Mouse (Mus musculus) midbrain, embryonic 11.5 days (tissue): ENCODE measurements around the gene Ptpn11. TPM values are rescaled to one million over a fixed set of nuclear protein-coding genes. Genes with fewer than 3 reads are reported as not detected.
"Not testable (repeated sequence)": the region's sequence is repeated elsewhere in the genome, so short reads cannot be mapped to it uniquely, and the experiment has no call there.

Experiments
- ATAC-seq: fragments of 200-750 bp; cut with Nextera tagmentation; 2 replicates; pipeline ENCODE4 v1.8.0; 2017; ENCODE audit warnings: moderate TSS enrichment, moderate library complexity; ENCODE audit not compliant: low FRiP score
- DNase-seq: peaks from one replicate; pipeline ENCODE4 v3.0.0; 2015; ENCODE audit warnings: low spot score; ENCODE audit errors: missing footprints
- H3K27ac ChIP-seq: fragments of 300-500 bp; sonication (generic); 2 replicates; pipeline ENCODE4 v1.5.1; 2014; ENCODE audit warnings: low read depth, low read length
- H3K27me3 ChIP-seq: fragments of 300-500 bp; sonication (generic); 2 replicates; pipeline ENCODE4 v1.6.1; 2014; ENCODE audit warnings: mild to moderate bottlenecking, low read length, moderate library complexity, mixed read lengths; ENCODE audit not compliant: control insufficient read depth, insufficient read depth
- H3K36me3 ChIP-seq: fragments of 300-500 bp; sonication (generic); 2 replicates; pipeline ENCODE4 v1.6.1; 2014; ENCODE audit warnings: mild to moderate bottlenecking, low read length, moderate library complexity, mixed read lengths; ENCODE audit not compliant: control insufficient read depth, insufficient read depth
- H3K4me1 ChIP-seq: fragments of 300-500 bp; sonication (generic); 2 replicates; pipeline ENCODE4 v1.6.1; 2014; ENCODE audit warnings: low read length; ENCODE audit not compliant: control insufficient read depth, insufficient read depth
- H3K4me2 ChIP-seq: fragments of 300-500 bp; sonication (generic); 2 replicates; pipeline ENCODE4 v1.6.1; 2014; ENCODE audit warnings: mild to moderate bottlenecking, moderate library complexity
- H3K4me3 ChIP-seq: fragments of 300-500 bp; sonication (generic); 2 replicates; pipeline ENCODE4 v1.5.1; 2014; ENCODE audit warnings: low read depth, low read length
- H3K9ac ChIP-seq: fragments of 300-500 bp; sonication (generic); 2 replicates; pipeline ENCODE4 v1.6.1; 2014; ENCODE audit warnings: low read length
- H3K9me3 ChIP-seq: fragments of 300-500 bp; sonication (generic); 2 replicates; pipeline ENCODE4 v1.6.1; 2016; ENCODE audit warnings: low read length; ENCODE audit not compliant: control insufficient read depth
- WGBS: fragments of 180-500 bp; shearing (Covaris S2); extraction: QIAGEN DNeasy Blood & Tissue Kit; methylation state at CpG from one replicate; pipeline ENCODE4 v1.1.7; 2014; 5-methylcytosine and 5-hydroxymethylcytosine counted together
- polyA plus RNA-seq: library from polyadenylated mRNA; unstranded; fragments of >200 nt; fragmentation: Nextera tagmentation; extraction: Ambion mirVana; gene quantifications from 2 replicates; pipeline ENCODE4 v1.2.1, GENCODE M21; 2014

The Ptpn11 gene
- polyA plus RNA-seq, 1 experiment from 2014 or later: 25.2 TPM

- Histone ChIP-seq H3K9me3 (no peaks in the 10 kb centered on the region), H3K4me2 (no peak overlapping the region), H3K27me3 (no peaks in the 10 kb centered on the region), H3K4me1 (peaks cover 2% of the 10 kb centered on the region; the same call in 1 of the 2 replicates), H3K27ac (no peak overlapping the region), H3K36me3 (peaks cover 2% of the 10 kb centered on the region; the same call in 1 of the 2 replicates), H3K9ac (no peak overlapping the region), H3K4me3 (no peak overlapping the region)
- no peak for DNase-seq
- ATAC-seq: no peak
- 89% methylated on average over 4 of the region's 4 CpGs for WGBS
Observed at GRCm38 (mm10) chr5:121226845-121227244, 35.6 kb upstream of the Ptpn11 start.

DNA sequence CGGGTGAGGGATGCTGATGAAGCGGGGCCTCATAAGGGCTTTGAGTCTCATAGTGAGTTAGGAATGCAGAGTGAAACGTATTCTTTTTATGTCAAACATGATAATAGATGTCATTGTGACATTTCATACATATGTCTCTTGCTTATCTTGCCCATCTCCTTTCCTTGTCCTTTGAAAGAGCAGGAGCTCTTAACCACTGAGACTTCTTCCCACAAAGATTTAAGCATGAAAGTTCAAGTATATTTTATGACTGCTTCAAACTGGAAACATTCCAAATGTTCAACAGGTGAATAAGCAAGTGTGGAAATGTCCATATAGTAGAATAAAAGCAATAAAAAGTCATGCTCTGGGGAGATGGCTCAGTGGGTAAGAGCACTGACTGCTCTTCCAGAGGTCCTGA lies 35.2 kb upstream of the Ptpn11 start:
- peaks cover 2% of the 10 kb centered on the region; the same call in 1 of the 2 replicates for H3K36me3 ChIP-seq
- 79% methylated on average over 3 of the region's 3 CpGs for WGBS
- H3K9ac ChIP-seq: no peak overlapping the region
- ATAC-seq (no peak), DNase-seq (peak; percentile 73)
- no peaks in the 10 kb centered on the region for H3K9me3 ChIP-seq
- H3K4me3 ChIP-seq: no peak overlapping the region
- peaks cover 6% of the 10 kb centered on the region for H3K4me1 ChIP-seq
- no peaks in the 10 kb centered on the region for H3K27me3 ChIP-seq
- no peak overlapping the region for H3K27ac ChIP-seq
- H3K4me2 ChIP-seq: no peak overlapping the region

DNA sequence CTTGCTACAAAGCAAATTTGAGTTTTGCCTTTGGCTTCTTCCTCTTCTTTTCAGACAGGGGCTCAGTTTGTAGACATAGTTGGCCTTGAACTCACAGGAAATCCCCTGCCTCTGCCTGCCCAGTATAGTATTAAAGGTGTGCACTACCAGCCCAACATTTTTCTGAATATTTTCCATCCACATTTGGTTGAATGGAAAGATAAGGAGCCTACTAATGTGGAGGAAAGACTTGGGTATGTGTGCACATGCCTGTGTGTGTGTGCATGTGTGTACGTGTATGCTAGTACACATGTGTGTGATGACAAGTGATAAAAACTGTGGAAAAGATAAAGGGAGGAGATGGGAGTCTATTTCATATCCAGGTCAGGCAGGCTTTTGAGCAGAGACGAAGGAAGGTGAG lies 34.7 kb upstream of the Ptpn11 start:
- Histone ChIP-seq H3K27me3 (no peaks in the 10 kb centered on the region), H3K36me3 (peaks cover 2% of the 10 kb centered on the region; the same call in 1 of the 2 replicates), H3K4me2 (no peak overlapping the region), H3K9ac (no peak overlapping the region), H3K9me3 (no peaks in the 10 kb centered on the region), H3K4me3 (no peak overlapping the region), H3K27ac (no peak overlapping the region), H3K4me1 (peaks cover 9% of the 10 kb centered on the region)
- ATAC-seq: no peak
- DNase-seq: no peak
- whole genome bisulfite sequencing: 96% methylated on average over 2 of the region's 2 CpGs

DNA sequence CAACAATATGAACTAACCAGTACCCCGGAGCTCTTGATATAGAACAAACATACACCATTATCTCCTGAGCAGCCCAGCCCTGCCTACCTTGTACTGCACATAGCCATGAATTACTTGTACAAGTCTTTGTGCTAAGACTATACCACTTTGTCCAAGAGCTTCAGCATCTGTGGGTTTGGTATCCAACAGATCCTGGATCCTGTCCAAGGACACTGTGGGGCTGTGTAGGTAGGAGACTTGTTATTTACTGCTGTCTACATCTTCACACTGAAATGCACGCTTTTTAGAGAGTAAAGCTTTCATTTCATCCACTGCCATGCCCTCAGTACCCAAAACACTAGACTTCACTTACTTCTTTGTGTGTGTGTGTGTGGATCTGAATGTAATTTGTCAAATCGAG lies 33.7 kb upstream of the Ptpn11 start:
- DNase-seq (peak; percentile 53), ATAC-seq (no peak)
- WGBS: 90% methylated on average over 3 of the region's 3 CpGs
- Histone ChIP-seq H3K4me1 (peaks cover 9% of the 10 kb centered on the region), H3K4me2 (no peak overlapping the region), H3K9me3 (no peaks in the 10 kb centered on the region), H3K4me3 (no peak overlapping the region), H3K9ac (no peak overlapping the region), H3K36me3 (peaks cover 1% of the 10 kb centered on the region; the same call in 1 of the 2 replicates), H3K27me3 (no peaks in the 10 kb centered on the region), H3K27ac (no peak overlapping the region)

GRCm38 (mm10) chr5:121224020-121224419 lies 32.8 kb upstream of the Ptpn11 start:
- H3K9ac ChIP-seq, H3K4me3 ChIP-seq, H3K27ac ChIP-seq, H3K9me3 ChIP-seq, DNase-seq, H3K4me1 ChIP-seq, H3K27me3 ChIP-seq, H3K4me2 ChIP-seq, ATAC-seq, H3K36me3 ChIP-seq: not testable (repeated sequence)
- WGBS: 95% methylated on average over 3 of the region's 4 CpGs

- 16% methylated on average over 23 of the region's 23 CpGs for WGBS
- peak overlapping the region; percentile 97 for H3K4me3 ChIP-seq
- H3K4me2 ChIP-seq: peak overlapping the region; percentile 75
- no peaks in the 10 kb centered on the region for H3K27me3 ChIP-seq
- H3K27ac ChIP-seq: no peak overlapping the region
- H3K9me3 ChIP-seq: no peaks in the 10 kb centered on the region
- H3K4me1 ChIP-seq: peaks cover 9% of the 10 kb centered on the region
- H3K36me3 ChIP-seq: no peaks in the 10 kb centered on the region
- peak overlapping the region; percentile 90 for H3K9ac ChIP-seq
- DNase-seq (peak; percentile 91), ATAC-seq (peak; percentile 22; the same call in 1 of the 2 replicates)
Observed at GRCm38 (mm10) chr5:121221328-121221850, 30.2 kb upstream of the Ptpn11 start.

- H3K4me2 ChIP-seq: peak overlapping the region; percentile 75
- peak overlapping the region; percentile 97 for H3K4me3 ChIP-seq
- ATAC-seq: peak; percentile 58
- H3K9me3 ChIP-seq: no peaks in the 10 kb centered on the region
- H3K27ac ChIP-seq: peak overlapping the region; percentile 74
- H3K36me3 ChIP-seq: no peaks in the 10 kb centered on the region
- peak; percentile 93 for DNase-seq
- 1% methylated on average over 36 of the region's 38 CpGs for WGBS
- peak overlapping the region; percentile 90 for H3K9ac ChIP-seq
- H3K27me3 ChIP-seq: no peaks in the 10 kb centered on the region
- peaks cover 9% of the 10 kb centered on the region for H3K4me1 ChIP-seq
Observed at GRCm38 (mm10) chr5:121220732-121221301, 29.6 kb upstream of the Ptpn11 start.

- Histone ChIP-seq H3K9me3 (no peaks in the 10 kb centered on the region), H3K27me3 (no peaks in the 10 kb centered on the region), H3K4me2 (peak within 1 kb of the TSS; percentile 75), H3K4me1 (peaks cover 9% of the 10 kb centered on the region), H3K36me3 (no peaks in the 10 kb centered on the region), H3K4me3 (peak within 1 kb of the TSS; percentile 97), H3K9ac (peak within 1 kb of the TSS; percentile 90), H3K27ac (peak within 1 kb of the TSS; percentile 74)
- under 1% methylated on average over 57 of the region's 90 CpGs for WGBS
- ATAC-seq (peak; percentile 93), DNase-seq (peak; percentile 100)
Observed at GRCm38 (mm10) chr5:121219980-121220731, 29.0 kb upstream of the Ptpn11 start, which contains the start of gene Hectd4. TSS of gene Hectd4 (plus strand) at chr5:121220219.

- WGBS: 90% methylated on average over 1 of the region's 1 CpGs
- no peak overlapping the region for H3K27ac ChIP-seq
- H3K9me3 ChIP-seq: no peaks in the 10 kb centered on the region
- H3K9ac ChIP-seq: no peak overlapping the region
- peaks cover 9% of the 10 kb centered on the region for H3K4me1 ChIP-seq
- DNase-seq: no peak
- no peaks in the 10 kb centered on the region for H3K36me3 ChIP-seq
- H3K4me3 ChIP-seq: no peak overlapping the region
- no peak for ATAC-seq
- no peak overlapping the region for H3K4me2 ChIP-seq
- no peaks in the 10 kb centered on the region for H3K27me3 ChIP-seq
Observed at GRCm38 (mm10) chr5:121219190-121219589, 28.0 kb upstream of the Ptpn11 start.
